Mouse (Mus musculus) adrenal gland, adult 10 weeks (tissue): ENCODE data around the gene Vmn2r3. TPM values are rescaled to one million over a fixed set of nuclear protein-coding genes. Genes with fewer than 3 reads are reported as not detected.

Experiments
- polyA plus RNA-seq: library from polyadenylated mRNA; stranded (reverse); fragments of 350-450 nt; fragmentation: Illumina TruSeq; extraction: RNeasy Lipid Tissue Mini Kit (QIAGEN cat#74804); gene quantifications from one replicate; pipeline ENCODE4 v1.2.3, GENCODE M21; 2014; ENCODE audit warnings: low read depth, low replicate concordance

Vmn2r3 gene
- polyA plus RNA-seq: not detected

DNA sequence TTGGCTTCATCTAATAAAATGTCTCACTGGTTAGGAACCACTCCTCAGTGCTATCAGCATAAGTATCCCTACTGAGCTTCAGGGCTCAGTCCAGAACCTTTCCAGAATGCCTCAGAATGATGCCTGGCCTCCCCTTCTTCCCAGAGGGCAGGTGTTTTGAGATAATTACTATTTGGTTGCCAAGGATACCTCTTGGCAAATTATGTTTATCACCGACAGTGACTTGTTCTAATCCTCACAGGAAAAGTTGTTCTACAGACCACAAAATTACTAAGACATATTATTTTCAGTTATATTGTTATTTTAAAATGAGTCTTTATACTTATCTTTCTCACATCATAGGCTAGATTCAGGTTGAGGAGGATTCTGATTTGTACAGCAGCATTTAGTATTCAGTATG, at the start of gene Vmn2r3:
Vmn2r3 (minus strand) TSS at position 101 of the 400 bp plus-strand sequence.

Other genes starting within 250 kb of the Vmn2r3 start
- 0.23 TPM for gene Vmn2r1, start 208.2 kb downstream of the Vmn2r3 start, polyA plus RNA-seq
- not detected for gene Vmn2r2, start 147.8 kb downstream of the Vmn2r3 start, polyA plus RNA-seq
- gene Vmn2r4, start 125.7 kb upstream of the Vmn2r3 start, polyA plus RNA-seq: not detected
- not detected for gene Vmn2r5, start 220.1 kb upstream of the Vmn2r3 start, polyA plus RNA-seq